Mouse (Mus musculus): ENCODE results near the gene Rnf130. TPM values are rescaled to one million over a fixed set of nuclear protein-coding genes. Genes with fewer than 3 reads are reported as not detected.

Gene Rnf130
- total and polyA plus RNA-seq, 3 experiments, result 78.9 to 129 (median 102) TPM

- DNase-seq, result no peak
Observed at GRCm38 (mm10) chr11:50024445-50024832, 707 bp upstream of the Rnf130 start.

- no peak for DNase-seq
Observed at GRCm38 (mm10) chr11:50025721-50026520, 775 bp downstream of the Rnf130 start.

GRCm38 (mm10) chr11:50026521-50027090 lies 1.5 kb downstream of the Rnf130 start:
- DNase-seq, result no peak

GRCm38 (mm10) chr11:50028416-50028815 lies 3.3 kb downstream of the Rnf130 start:
- no peak for DNase-seq

GRCm38 (mm10) chr11:50034155-50034554 lies 9.0 kb downstream of the Rnf130 start:
- no peak for DNase-seq

GRCm38 (mm10) chr11:50035726-50036125 lies 10.6 kb downstream of the Rnf130 start:
- no peak for DNase-seq

- DNase-seq, result peak; percentile 40
Observed at GRCm38 (mm10) chr11:50036781-50037460, 11.8 kb downstream of the Rnf130 start.

GRCm38 (mm10) chr11:50038757-50039156 lies 13.6 kb downstream of the Rnf130 start:
- DNase-seq, result no peak

- no peak for DNase-seq
Observed at GRCm38 (mm10) chr11:50041148-50041547, 16.0 kb downstream of the Rnf130 start.

GRCm38 (mm10) chr11:50042345-50042997 lies 17.3 kb downstream of the Rnf130 start:
- no peak for DNase-seq

- no peak for DNase-seq
Observed at GRCm38 (mm10) chr11:50044454-50044853, 19.3 kb downstream of the Rnf130 start.

- no peak for DNase-seq
Observed at GRCm38 (mm10) chr11:50047610-50048009, 22.5 kb downstream of the Rnf130 start.

GRCm38 (mm10) chr11:50048115-50048514 lies 23.0 kb downstream of the Rnf130 start:
- no peak for DNase-seq

GRCm38 (mm10) chr11:50050392-50050791 lies 25.2 kb downstream of the Rnf130 start:
- no peak for DNase-seq

GRCm38 (mm10) chr11:50057713-50058112 lies 32.6 kb downstream of the Rnf130 start:
- no peak for DNase-seq

- no peak for DNase-seq
Observed at GRCm38 (mm10) chr11:50058277-50058676, 33.1 kb downstream of the Rnf130 start.

- no peak for DNase-seq
Observed at GRCm38 (mm10) chr11:50059045-50059444, 33.9 kb downstream of the Rnf130 start.

GRCm38 (mm10) chr11:50062116-50062515 lies 37.0 kb downstream of the Rnf130 start:
- DNase-seq, result peak; percentile 34

- DNase-seq, result no peak
Observed at GRCm38 (mm10) chr11:50066088-50066487, 40.9 kb downstream of the Rnf130 start.

- DNase-seq, result peak; percentile 78
Observed at GRCm38 (mm10) chr11:50073830-50074229, 48.7 kb downstream of the Rnf130 start.

- no peak for DNase-seq
Observed at GRCm38 (mm10) chr11:50076756-50077155, 51.6 kb downstream of the Rnf130 start.

GRCm38 (mm10) chr11:50081365-50082190 lies 56.4 kb downstream of the Rnf130 start:
- no peak for DNase-seq

Measured in adrenal gland, adult 2 months (tissue).